Mouse (Mus musculus): ENCODE results near the gene Mnat1. TPM values are rescaled to one million over a fixed set of nuclear protein-coding genes. Genes with fewer than 3 reads are reported as not detected.

Gene Mnat1
- polyA plus RNA-seq, 1 experiment = 4.4 TPM

- no peaks in the 10 kb centered on the region for H3K4me1 ChIP-seq (ENCODE audit: control insufficient read depth, insufficient read depth, low read length)
- TF ChIP-seq CTCF (IDR thresholded peaks at IDR 0.05; ENCODE audit: control insufficient read depth, insufficient read depth, insufficient replicate concordance, low read depth, low read length) (no peak), POLR2A (IDR thresholded peaks at IDR 0.05; ENCODE audit: control insufficient read depth, low read depth, low read length) (no peak)
Measured at GRCm38 (mm10) chr12:73317706-73318686, 194.5 kb downstream of the Mnat1 start.

More at GRCm38 (mm10) chr12:73317706-73318686, 194.5 kb downstream of the Mnat1 start:
- no peaks in the 10 kb centered on the region for H3K36me3 ChIP-seq (ENCODE audit: control insufficient read depth, insufficient read depth, low read length)
- no peak overlapping the region for H3K4me3 ChIP-seq (ENCODE audit: control insufficient read depth, low read depth, low read length)
- H3K27ac ChIP-seq (ENCODE audit: control insufficient read depth, insufficient read depth, low read depth, low read length) = no peak overlapping the region
- no peaks in the 10 kb centered on the region for H3K27me3 ChIP-seq (ENCODE audit: control insufficient read depth, insufficient read depth, low read length)

Other genes starting within 250 kb of the Mnat1 start
- not detected in 2 replicates for gene Six6, start 183.8 kb upstream of the Mnat1 start, polyA plus RNA-seq (2012; rRNA removed)
- 2.9 and 5.3 TPM in 2 replicates for gene 4930447C04Rik, start 182.9 kb upstream of the Mnat1 start, polyA plus RNA-seq (2012; rRNA removed)
- 0.51 and 0.58 TPM in 2 replicates for gene Six1, start 69.8 kb upstream of the Mnat1 start, polyA plus RNA-seq (2012; rRNA removed)
- 0.34 and 0.48 TPM in 2 replicates for gene Six4, start 10.3 kb upstream of the Mnat1 start, polyA plus RNA-seq (2012; rRNA removed)
- gene Trmt5, start 163.0 kb downstream of the Mnat1 start, polyA plus RNA-seq (2012; rRNA removed) = 6.6 and 10.6 TPM in 2 replicates
- 19.5 and 25.3 TPM in 2 replicates for gene Slc38a6, start 163.1 kb downstream of the Mnat1 start, polyA plus RNA-seq (2012; rRNA removed)